Mouse (Mus musculus) gastrocnemius, postnatal 14 days (tissue): Measurements from ENCODE around the gene Klk15. TPM values are rescaled to one million over a fixed set of nuclear protein-coding genes. Genes with fewer than 3 reads are reported as not detected.
"Not testable (repeated sequence)": the region's sequence is repeated elsewhere in the genome, so short reads cannot be mapped to it uniquely, and the experiment has no call there.

ENCODE experiments used
- DNase-seq: peaks from one replicate; pipeline ENCODE4 v3.0.0; 2021; ENCODE audit warnings: mixed read lengths
- intact Hi-C: fragments of 180-260 bp; cut with DNase I; formaldehyde crosslinking; loops from one replicate; pipeline ENCODE4 v1.15.1; 2025; ENCODE audit warnings: low total_unique reads
- long read RNA-seq, 2 experiments: library from polyadenylated mRNA; stranded (forward); transcript quantifications; one replicate each; pipeline ENCODE4 v2.0.0; 2021
- total RNA-seq, 2 experiments: library from RNA; stranded (reverse); gene quantifications; 2 replicates each; pipeline ENCODE4 v1.2.3; 2021

Klk15 gene
- not detected for total RNA-seq
- long read RNA-seq, experiment 1, result 0 reads
- long read RNA-seq, experiment 2, result 0 reads

DNA sequence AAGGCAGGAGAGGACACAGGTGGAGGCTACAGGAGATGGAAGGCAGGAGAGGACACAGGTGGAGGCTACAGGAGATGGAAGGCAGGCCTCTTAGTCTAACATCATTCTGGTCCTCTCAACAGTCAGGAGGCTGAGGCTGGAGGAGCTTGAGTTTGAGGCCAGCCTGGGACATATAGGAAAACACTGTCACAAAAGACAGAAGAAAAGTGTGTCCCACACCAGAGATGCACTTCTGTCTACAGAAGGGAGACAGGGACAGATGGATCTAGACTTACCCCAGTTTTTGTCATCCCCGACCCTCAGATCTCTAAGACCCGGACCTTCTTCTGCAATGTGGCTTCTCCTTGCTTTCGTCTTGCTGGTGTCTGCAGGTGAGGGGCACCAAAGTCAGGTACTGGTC is at the start of gene Klk15:
TSS of gene Klk15 (plus strand) at position 301 of the 400 bp plus-strand sequence.
- DNase-seq, result no peak
- intact Hi-C loops, result no loop called here

DNA sequence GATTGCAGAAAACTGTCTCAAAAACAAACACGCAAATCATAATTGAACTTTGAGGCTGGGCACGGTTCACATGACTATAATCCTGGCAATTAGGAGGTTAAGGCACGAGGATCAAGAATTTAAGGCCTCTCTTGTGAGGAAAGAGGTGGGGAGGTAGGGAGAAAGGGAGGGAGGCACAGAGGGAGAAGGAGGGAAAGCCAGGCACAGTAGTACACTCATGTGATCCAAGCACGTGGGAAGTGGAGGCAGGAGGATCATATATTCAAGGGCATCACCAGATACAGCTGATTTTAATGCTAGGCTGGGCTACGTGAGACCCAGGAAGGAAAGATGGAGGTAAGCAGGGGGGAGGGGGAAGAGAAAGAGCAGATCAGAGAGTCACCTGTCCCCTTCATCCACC is 42.2 kb upstream of the Klk15 start:
- intact Hi-C loops, result loop anchor here (5.0 kb wide), 1 partner anchor 214 kb away; no protein-coding TSS in a partner anchor
- DNase-seq, result no peak

DNA sequence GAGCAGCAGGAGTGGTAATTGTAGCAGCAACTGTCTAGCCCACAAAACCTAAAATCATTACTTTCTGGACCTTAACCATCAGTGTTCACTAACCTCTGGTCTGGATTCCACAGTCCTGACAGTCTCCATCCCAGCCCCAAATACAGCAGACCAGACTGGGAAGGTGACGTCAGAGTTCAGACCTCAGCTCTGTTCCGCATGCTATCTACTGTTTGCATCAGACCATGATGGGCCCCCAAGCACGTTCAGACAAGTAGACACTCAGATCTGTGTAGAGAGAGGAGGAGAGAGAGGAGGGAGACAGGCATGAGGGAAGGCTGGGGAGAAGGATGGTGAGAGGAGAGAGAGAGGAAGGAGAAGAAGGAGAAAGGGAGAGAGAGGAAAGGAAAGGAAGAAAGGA is 41.8 kb upstream of the Klk15 start:
- DNase-seq, result no peak
- intact Hi-C loops, result loop anchor here (5.0 kb wide), 1 partner anchor 214 kb away; no protein-coding TSS in a partner anchor

DNA sequence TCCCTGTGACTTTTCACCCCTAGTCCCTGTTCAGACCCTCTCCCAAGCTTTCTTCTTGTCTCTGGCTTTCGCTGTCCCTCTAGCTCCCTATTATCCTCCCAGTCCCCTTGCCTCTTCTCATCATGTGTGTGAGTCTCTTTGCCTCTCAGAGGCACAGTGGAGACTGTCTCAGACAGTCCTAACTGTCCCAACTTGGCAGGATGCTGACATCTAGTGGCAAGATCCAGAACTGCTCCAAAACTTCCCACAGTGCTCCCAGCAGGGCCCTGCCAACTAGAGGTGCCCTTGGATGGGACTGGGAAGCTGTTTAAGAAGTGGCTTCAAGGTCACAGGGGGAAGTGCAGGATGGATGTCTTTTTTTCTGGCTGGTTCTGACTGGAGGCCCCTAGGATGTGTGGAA is 38.7 kb upstream of the Klk15 start:
- intact Hi-C loops, result loop anchor here (5.0 kb wide), 1 partner anchor 218 kb away; no protein-coding TSS in a partner anchor
- peak; percentile 70 for DNase-seq

DNA sequence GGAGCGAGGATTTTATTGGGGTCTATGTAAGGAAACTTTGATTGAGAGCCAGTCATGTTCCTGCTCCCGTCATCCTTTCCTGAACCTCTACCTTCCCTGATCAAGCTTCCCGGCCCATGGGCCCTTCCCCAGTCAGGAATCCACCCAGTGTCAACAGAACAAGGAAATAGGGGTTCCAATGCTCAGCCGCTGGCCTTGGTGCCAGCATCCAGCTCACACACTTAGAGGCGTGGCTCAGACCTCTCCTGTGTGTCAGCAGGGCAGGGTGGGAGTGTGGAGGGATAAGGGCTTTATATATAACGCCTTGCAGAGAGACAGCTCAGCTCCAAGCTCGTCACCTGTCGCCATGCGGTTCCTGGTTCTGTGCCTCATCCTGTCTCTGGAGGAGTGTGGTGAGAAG is 18.7 kb upstream of the Klk15 start:
- intact Hi-C loops, result no loop called here
- DNase-seq, result no peak

DNA sequence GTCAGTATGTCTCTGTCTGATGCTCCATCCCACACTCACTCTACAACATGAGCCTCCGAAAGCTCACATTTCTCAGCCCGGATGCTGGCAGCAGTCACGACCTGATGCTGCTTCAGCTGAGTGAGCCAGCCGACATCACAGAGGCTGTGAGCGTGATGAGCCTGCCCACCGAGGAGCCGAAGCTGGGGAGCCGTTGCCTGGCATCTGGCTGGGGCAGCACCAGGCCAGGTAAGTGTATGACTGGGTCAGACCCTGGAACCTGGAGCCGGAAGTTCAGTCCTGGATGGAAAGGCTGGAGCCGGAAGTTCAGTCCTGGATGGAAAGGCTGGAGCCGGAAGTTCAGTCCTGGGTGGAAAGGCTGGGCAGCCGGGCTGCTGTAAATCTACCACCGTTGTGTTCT is 15.1 kb upstream of the Klk15 start:
- intact Hi-C loops, result no loop called here

DNA sequence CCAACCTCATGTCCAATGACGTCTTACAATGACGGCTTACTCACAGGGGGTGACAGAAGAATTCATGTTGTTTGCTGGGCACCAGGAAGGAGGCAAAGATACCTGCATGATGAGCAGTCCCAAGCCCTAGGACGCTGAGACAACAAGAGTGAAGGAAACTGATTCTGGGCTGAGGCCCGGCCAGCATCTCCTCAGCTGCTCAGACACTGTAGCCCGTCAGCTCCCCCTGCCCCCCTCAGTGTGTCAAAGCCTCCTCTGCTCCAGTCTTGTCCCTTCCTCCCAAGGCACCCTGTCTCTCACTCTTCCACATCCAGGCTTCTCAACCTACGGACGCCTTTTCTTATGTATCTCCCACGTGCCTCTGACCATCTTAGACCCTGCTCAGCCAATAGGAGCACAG is 14.7 kb upstream of the Klk15 start:
- intact Hi-C loops, result no loop called here
- no peak for DNase-seq

More for the DNA sequence above, 15.1 kb upstream of the Klk15 start:
- DNase-seq, result no peak

DNA sequence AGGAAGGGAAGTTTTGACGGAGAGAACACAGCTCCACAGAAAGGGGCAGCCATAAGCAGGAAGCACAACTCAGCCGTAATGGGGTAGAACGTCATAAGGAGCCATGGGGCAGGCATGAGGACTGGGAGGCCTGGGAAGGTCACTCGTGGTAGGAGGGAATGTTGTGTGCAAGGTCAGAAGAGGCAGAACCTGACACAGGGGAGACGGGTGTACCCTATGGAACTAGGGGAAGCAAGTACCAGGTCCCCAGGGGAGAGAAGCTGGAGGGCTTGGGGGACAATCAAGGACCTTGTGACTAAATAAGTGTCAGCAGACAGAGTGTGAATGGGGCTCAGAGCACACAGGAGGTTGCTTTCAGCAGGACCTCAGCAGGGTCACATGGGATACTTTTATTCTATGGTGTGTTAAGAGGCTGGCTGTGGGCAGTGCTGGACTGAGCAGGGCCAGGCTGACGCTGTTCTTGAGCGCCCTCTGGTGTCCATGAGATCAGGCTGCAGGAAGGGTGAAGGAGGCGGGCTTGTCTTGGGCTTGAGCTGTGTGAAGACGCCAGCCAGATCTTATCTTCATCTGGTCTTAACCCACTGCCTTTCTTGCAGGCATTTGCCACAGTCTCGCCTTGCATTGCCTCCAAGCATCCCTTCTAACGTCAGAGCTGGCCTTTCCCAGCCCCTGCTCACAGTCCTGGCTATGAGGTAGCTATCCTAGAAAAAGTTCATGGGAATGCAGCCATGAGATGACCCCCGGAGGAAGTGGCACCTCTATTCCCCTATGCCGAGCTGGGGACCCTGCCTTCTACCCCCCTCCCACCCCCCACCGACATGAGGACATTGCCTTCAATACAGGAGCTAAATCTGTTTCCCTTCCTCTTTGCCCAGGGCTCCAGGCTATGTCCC is 13.7 kb upstream of the Klk15 start:
- peak; percentile 61 for DNase-seq
- intact Hi-C loops, result no loop called here

DNA sequence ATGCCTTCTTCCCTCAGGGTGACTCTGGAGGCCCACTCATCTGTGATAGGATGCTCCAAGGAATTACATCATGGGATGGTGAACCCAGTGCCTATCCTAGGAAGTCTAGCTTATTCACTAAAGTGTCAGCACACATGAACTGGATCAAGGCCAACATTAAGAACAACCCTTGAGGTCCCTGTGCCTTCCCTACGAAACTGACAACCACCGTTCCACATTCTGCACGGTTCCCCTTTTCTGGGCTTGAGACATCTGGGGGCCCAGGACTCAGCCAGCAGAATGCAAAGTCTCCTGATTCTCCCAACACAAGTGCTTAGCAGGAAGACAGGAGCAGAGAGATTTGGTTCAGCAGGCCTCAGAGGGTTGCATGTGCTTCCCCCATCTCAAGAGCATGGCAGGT is 13.0 kb upstream of the Klk15 start:
- no peak for DNase-seq
- intact Hi-C loops, result no loop called here

DNA sequence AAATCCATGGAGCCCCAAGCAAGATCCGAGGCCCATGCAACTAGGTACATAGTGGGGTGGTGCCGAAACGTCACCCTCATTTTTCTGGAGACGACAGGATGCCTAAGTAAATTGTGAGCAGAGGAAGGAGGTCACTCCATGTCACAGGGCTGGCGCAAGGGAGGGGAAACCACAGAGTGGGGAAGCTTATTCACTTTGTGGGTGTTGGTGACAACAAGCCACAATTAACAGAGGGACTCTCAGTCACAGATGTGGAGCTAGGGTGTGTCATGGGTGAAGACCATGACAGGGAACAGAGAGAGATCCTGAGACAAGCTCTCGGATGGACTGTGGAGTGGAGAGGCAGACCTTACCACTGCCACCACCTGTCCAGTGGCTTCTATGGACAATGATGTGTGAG is 12.5 kb upstream of the Klk15 start:
- no peak for DNase-seq
- intact Hi-C loops, result no loop called here

DNA sequence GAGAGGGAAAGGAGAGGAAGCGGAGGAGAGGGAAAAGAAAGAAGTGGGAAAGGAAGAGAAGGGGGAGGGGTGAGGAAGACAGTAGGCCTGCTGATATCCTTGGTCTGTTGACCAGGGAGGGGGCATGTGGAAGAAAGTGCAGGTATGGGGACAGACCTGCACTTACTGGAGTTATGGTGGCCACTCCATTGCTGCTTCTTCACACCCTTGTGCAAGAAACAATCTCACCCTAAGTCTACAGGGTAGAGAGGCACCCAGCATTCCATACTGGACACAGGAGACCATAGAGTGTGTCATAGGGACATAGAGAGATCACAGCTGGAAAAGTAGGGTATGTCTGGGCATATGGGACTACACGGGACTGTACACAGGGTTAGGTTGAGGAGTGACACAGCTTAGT is 11.6 kb upstream of the Klk15 start:
- no peak for DNase-seq
- intact Hi-C loops, result no loop called here

DNA sequence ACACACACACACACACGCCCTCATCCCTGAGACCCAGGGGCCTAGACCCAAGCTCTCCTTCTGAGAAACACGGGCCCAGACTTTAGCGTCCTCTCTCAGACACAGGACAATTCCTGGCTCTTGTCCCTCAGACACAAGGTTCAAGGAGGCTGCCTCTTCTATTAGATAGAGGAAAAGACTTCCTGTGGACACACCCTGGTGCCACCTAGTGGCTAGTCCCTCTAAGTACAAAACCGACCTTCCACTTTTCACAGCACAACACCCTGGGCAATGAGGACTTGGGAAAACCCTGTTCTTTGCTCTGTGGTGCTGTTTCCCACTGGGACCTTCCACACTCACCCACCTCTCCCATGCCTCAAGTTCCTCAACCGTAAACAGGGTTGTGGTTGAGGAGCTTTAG is 7.6 kb upstream of the Klk15 start:
- intact Hi-C loops, result no loop called here

DNA sequence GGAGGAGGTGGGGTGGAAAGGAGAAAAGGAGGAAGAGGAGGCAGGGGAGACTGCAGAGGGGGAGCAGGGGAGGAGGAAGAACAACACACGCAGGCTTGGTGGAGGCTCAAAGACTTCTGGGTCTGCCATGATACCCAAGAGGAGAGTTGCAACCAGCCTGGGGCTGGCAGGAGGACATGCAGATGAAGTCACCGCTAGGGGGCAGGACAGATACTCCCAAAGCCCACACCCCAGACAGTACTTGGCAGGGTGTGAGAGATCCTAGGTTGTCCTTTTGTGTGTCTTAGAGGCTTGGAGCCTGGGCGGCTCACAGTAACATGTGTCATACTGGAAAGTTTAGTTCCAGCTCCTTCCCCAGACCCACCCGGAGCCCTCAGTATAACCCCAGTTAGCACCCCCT is 5.0 kb upstream of the Klk15 start:
- intact Hi-C loops, result no loop called here
- DNase-seq, result no peak

More for the DNA sequence above, 7.6 kb upstream of the Klk15 start:
- no peak for DNase-seq

DNA sequence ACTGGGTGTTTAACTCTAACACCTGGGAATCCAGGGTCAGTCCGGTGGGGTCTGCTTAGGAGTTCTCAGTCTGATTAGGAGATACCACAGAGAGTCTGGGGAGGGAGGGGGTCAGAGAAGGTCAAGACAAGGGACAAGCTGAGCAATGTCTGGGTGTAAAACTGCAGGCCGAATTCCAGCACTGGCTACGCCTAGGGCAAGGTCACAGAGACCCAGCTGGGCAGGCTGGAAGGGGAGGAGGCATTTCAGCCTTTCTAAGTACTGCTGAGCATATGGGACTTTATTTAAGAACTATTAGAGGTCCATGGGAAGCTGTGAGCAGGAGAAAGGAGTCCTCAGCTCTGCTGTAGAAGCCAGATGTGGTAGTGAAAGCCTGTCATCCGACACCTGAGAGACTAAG is 1.2 kb upstream of the Klk15 start:
- no peak for DNase-seq
- intact Hi-C loops, result no loop called here

DNA sequence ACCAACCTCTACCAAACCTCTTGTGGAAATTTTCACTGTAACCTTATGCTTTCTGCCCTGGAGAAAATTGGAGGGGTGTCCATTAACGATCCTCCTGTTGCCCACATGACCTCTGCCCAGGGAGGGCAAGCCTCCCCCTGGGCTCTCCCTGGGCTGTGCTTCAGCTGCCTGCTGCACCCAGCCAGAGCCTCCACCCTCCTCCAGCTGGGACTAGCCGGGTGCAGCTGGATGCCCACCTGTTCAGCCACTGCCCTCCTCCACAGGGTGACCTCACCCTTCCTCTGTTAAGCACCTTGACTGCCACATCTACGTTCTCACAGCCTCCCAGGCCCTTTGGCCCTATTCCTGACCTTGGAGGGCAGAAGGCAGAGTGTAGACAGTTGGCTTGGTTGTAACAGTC is 1.2 kb downstream of the Klk15 start:
- intact Hi-C loops, result no loop called here
- DNase-seq, result no peak

DNA sequence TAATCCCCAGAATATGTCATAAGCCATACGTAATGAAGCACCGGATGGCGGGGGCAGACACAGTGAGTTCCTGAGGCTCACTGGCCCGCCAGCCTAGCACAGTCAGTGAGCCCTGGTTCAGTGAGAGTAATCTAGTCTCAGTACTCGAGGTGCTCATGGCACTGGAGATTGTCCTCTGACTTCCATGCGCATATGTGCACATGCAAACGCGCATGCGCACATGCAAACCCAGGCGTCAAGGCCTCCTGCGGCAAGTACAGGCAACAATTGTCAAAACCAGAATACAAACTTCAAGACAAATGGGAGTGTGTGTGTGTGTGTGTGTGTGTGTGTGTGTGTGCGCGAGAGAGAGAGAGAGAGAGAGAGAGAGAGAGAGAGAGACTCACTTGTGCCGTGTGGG is 3.0 kb downstream of the Klk15 start:
- intact Hi-C loops, result no loop called here
- no peak for DNase-seq

DNA sequence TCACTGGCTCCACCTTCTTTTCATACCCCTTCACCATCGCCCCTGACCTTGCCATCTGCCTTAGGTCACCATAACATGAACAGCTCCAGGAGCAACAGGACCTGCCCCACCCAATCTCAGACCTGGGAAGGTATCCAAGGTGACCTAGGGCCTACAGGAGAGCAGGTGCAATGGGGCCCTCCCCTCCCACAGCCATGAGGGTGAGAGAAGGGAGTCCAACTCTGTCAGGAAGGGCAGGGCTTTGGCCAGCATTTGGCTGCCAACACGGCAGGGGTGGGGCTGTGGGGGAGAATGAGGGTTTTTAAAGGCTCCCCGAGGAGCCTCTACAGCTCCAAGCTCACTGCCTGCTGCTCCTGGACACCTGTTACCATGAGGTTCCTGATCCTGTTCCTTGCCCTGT is 8.8 kb downstream of the Klk15 start:
- DNase-seq, intact Hi-C loops: not testable (repeated sequence)

DNA sequence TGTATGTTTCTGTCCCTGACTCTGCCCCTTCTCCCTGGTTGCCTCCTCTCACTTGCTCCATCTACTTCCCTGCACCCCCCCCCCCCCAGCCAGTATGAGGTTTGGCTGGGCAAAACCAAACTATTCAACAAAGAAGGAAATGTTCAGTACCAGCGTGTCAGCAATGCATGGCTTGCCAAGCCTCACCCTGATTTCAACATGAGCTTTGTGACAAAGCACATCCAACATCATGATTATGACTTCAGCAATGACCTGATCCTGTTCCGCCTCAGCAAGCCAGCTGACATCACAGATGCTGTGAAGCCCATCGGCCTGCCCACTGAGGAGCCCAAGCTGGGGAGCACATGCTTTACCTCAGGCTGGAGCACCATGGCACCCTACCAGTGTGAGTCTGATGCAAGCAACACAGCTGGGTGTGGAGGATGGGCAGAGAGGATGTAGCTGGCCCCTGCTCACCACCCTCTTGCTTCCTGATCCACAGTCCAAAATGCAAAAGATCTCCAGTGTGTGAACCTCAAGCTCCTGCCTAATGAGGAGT is 11.3 kb downstream of the Klk15 start:
- no peak for DNase-seq
- intact Hi-C loops, result no loop called here

DNA sequence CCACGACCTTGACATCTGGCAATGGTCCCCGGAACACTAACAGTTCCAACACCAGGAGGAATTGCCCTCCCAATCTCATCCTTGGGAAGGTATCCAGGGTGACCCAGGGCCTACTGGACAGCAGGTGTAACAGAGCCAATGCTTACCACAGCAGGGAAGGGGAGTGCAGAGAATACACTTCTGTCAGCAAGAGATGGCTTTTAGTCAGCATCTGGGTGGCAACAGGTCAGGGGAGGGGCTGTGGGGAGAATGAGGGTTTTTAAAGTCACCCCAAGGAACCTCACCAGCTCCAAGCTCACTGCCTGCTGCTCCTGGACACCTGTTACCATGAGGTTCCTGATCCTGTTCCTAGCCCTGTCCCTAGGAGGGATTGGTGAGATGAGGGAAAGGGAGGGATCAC is 16.8 kb downstream of the Klk15 start, which contains the start of gene Klk1b8:
TSS of gene Klk1b8 (plus strand) at position 301 of the 400 bp plus-strand sequence.
- no peak for DNase-seq
- intact Hi-C loops, result no loop called here

DNA sequence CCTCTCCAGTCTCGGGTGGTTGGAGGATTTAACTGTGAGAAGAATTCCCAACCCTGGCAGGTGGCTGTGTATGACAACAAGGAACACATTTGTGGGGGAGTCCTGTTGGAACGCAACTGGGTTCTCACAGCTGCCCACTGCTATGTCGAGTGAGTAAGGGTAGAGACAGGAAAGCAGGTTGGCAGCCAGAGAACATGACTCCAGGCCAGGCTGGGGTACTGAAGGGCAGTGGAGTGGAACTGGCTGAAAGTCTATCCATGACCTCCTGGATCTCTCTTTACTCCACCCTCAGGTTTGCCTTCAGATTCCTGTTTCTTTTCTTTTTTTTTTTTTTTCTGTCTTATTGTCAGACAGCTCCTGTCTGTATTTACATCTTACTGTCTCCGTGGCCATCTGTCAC is 19.2 kb downstream of the Klk15 start:
- intact Hi-C loops, result no loop called here
- DNase-seq, result no peak

DNA sequence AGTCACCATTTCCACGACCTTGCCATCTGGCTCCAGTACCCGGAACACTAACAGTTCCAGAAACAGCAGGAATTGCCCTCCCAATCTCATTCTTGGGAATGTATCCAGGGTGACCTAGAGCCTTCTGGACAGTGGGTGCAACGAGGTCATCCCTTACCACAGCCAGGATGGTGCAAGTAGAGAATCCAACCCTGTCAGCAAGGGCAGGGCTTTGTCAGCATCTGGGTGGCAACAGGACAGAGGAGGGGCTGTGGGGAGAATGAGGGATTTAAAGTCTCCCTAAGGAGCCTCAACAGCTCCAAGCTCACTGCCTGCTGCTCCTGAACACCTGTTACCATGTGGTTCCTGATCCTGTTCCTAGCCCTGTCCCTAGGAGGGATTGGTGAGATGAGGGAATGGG is 32.9 kb downstream of the Klk15 start, which contains the start of gene Klk1b1:
TSS of gene Klk1b1 (plus strand) at position 301 of the 400 bp plus-strand sequence.
- intact Hi-C loops, result no loop called here
- no peak for DNase-seq
